Mouse (Mus musculus) forebrain, postnatal 0 days (tissue): ENCODE results near the gene Hk3. TPM values are rescaled to one million over a fixed set of nuclear protein-coding genes. Genes with fewer than 3 reads are reported as not detected.

Experiments used
- ATAC-seq: fragments of 200-750 bp; cut with Nextera tagmentation; 2 replicates; pipeline ENCODE4 v1.8.0; 2017; ENCODE audit warnings: mild to moderate bottlenecking, moderate library complexity
- DNase-seq: peaks from one replicate; pipeline ENCODE4 v3.0.0-alpha.2; 2015
- H3K27ac ChIP-seq: fragments of 300-500 bp; sonication (generic); 2 replicates; pipeline ENCODE4 v1.5.1; 2014; ENCODE audit warnings: low read depth, mild to moderate bottlenecking, antibody characterized with exemption, low read length, moderate library complexity, mixed read lengths
- H3K27me3 ChIP-seq: fragments of 300-500 bp; sonication (generic); 2 replicates; pipeline ENCODE4 v1.6.1; 2014; ENCODE audit warnings: mild to moderate bottlenecking, low read length, mixed read lengths; ENCODE audit not compliant: insufficient read depth
- H3K36me3 ChIP-seq: fragments of 300-500 bp; sonication (generic); 2 replicates; pipeline ENCODE4 v1.6.1; 2014; ENCODE audit warnings: mild to moderate bottlenecking, moderate library complexity; ENCODE audit not compliant: insufficient read depth
- H3K4me1 ChIP-seq: fragments of 300-500 bp; sonication (generic); 2 replicates; pipeline ENCODE4 v1.6.1; 2014; ENCODE audit warnings: antibody characterized with exemption; ENCODE audit not compliant: insufficient read depth
- H3K4me2 ChIP-seq: fragments of 300-500 bp; sonication (generic); 2 replicates; pipeline ENCODE4 v1.6.1; 2014; ENCODE audit warnings: low read depth, mild to moderate bottlenecking, moderate library complexity
- H3K4me3 ChIP-seq: fragments of 300-500 bp; sonication (generic); 2 replicates; pipeline ENCODE4 v1.5.1; 2014; ENCODE audit warnings: low read depth, low read length, mixed read lengths
- H3K9ac ChIP-seq: fragments of 300-500 bp; sonication (generic); 2 replicates; pipeline ENCODE4 v1.6.1; 2014; ENCODE audit warnings: mild to moderate bottlenecking
- H3K9me3 ChIP-seq: fragments of 300-500 bp; sonication (generic); 2 replicates; pipeline ENCODE4 v1.6.1; 2016; ENCODE audit warnings: low read length
- CTCF ChIP-seq: sonication (generic); IDR thresholded peaks from 2 replicates; pipeline ENCODE4 v1.5.1; 2016; ENCODE audit warnings: antibody characterized with exemption, control low read depth, low read depth
- WGBS: fragments of 180-500 bp; shearing (Covaris S2); extraction: QIAGEN DNeasy Blood & Tissue Kit; methylation state at CpG from one replicate; pipeline ENCODE4 v1.1.7; 2014; 5-methylcytosine and 5-hydroxymethylcytosine counted together
- polyA plus RNA-seq: library from polyadenylated mRNA; unstranded; fragments of >200 nt; fragmentation: Nextera tagmentation; extraction: Ambion mirVana; gene quantifications from 2 replicates; pipeline ENCODE4 v1.2.1, GENCODE M21; 2015
- total RNA-seq: library from RNA; depleted of rRNA; stranded (reverse); fragments of >200 nt; gene quantifications from 2 replicates; pipeline ENCODE4 v1.2.3, GENCODE M21; 2014; rRNA removed

Gene Hk3
- total RNA-seq = 0.76 and 1.4 TPM in 2 replicates
- polyA plus RNA-seq = 0.48 and 0.65 TPM in 2 replicates

GRCm38 (mm10) chr13:55021194-55021779 lies at the start of gene Hk3:
Hk3 (minus strand) TSS chr13:55021385.
- no peak within 1 kb of the TSS for H3K9ac ChIP-seq
- H3K4me2 ChIP-seq = no peak within 1 kb of the TSS
- ATAC-seq (no peak), DNase-seq (no peak)
- WGBS = 87% methylated on average over 13 of the region's 13 CpGs
- no peak within 1 kb of the TSS for H3K27ac ChIP-seq
- no peaks in the 10 kb centered on the region for H3K9me3 ChIP-seq
- no peak for TF ChIP-seq CTCF
- H3K4me1 ChIP-seq = no peaks in the 10 kb centered on the region
- H3K36me3 ChIP-seq = no peaks in the 10 kb centered on the region
- no peaks in the 10 kb centered on the region for H3K27me3 ChIP-seq
- H3K4me3 ChIP-seq = no peak within 1 kb of the TSS

- Histone ChIP-seq H3K27me3 (no peaks in the 10 kb centered on the region), H3K9ac (no peak overlapping the region), H3K27ac (no peak overlapping the region), H3K9me3 (no peaks in the 10 kb centered on the region), H3K4me3 (no peak overlapping the region), H3K36me3 (no peaks in the 10 kb centered on the region), H3K4me2 (no peak overlapping the region), H3K4me1 (no peaks in the 10 kb centered on the region)
- TF ChIP-seq CTCF = no peak
- DNase-seq (no peak), ATAC-seq (no peak)
- WGBS = 84% methylated on average over 7 of the region's 7 CpGs
Observed at GRCm38 (mm10) chr13:55069719-55070118, 48.5 kb upstream of the Hk3 start.

GRCm38 (mm10) chr13:55063276-55063675 lies 42.1 kb upstream of the Hk3 start:
- no peak overlapping the region for H3K9ac ChIP-seq
- ATAC-seq (no peak), DNase-seq (no peak)
- no peak overlapping the region for H3K27ac ChIP-seq
- H3K9me3 ChIP-seq = no peaks in the 10 kb centered on the region
- no peaks in the 10 kb centered on the region for H3K27me3 ChIP-seq
- no peaks in the 10 kb centered on the region for H3K36me3 ChIP-seq
- H3K4me2 ChIP-seq = no peak overlapping the region
- no peaks in the 10 kb centered on the region for H3K4me1 ChIP-seq
- no peak for TF ChIP-seq CTCF
- H3K4me3 ChIP-seq = no peak overlapping the region
- WGBS = 92% methylated on average over 2 of the region's 2 CpGs

- DNase-seq = no peak
- H3K27me3 ChIP-seq = no peaks in the 10 kb centered on the region
- no peak overlapping the region for H3K9ac ChIP-seq
- WGBS = 97% methylated on average over 2 of the region's 2 CpGs
- no peaks in the 10 kb centered on the region for H3K9me3 ChIP-seq
- no peaks in the 10 kb centered on the region for H3K36me3 ChIP-seq
- no peaks in the 10 kb centered on the region for H3K4me1 ChIP-seq
- H3K27ac ChIP-seq = no peak overlapping the region
- no peak overlapping the region for H3K4me3 ChIP-seq
- peak; percentile 58 for TF ChIP-seq CTCF
- ATAC-seq = no peak
- H3K4me2 ChIP-seq = no peak overlapping the region
Observed at GRCm38 (mm10) chr13:55058042-55058441, 36.9 kb upstream of the Hk3 start.

- no peak overlapping the region for H3K4me2 ChIP-seq
- TF ChIP-seq CTCF = no peak
- H3K9me3 ChIP-seq = no peaks in the 10 kb centered on the region
- H3K36me3 ChIP-seq = peaks cover 9% of the 10 kb centered on the region; the same call in 1 of the 2 replicates
- H3K27me3 ChIP-seq = no peaks in the 10 kb centered on the region
- ATAC-seq (no peak), DNase-seq (no peak)
- no peak overlapping the region for H3K4me3 ChIP-seq
- WGBS = 31% methylated on average over 3 of the region's 3 CpGs
- no peak overlapping the region for H3K27ac ChIP-seq
- H3K4me1 ChIP-seq = no peaks in the 10 kb centered on the region
- no peak overlapping the region for H3K9ac ChIP-seq
Observed at GRCm38 (mm10) chr13:55047706-55048105, 26.5 kb upstream of the Hk3 start.

- 100% methylated on average over 2 of the region's 2 CpGs for WGBS
Observed at GRCm38 (mm10) chr13:55040016-55040415, 18.8 kb upstream of the Hk3 start.

GRCm38 (mm10) chr13:55024215-55024614 lies 3.0 kb upstream of the Hk3 start:
- no peak for ATAC-seq

More at GRCm38 (mm10) chr13:55040016-55040415, 18.8 kb upstream of the Hk3 start:
- H3K36me3 ChIP-seq = peaks cover 9% of the 10 kb centered on the region
- no peak for TF ChIP-seq CTCF
- H3K9me3 ChIP-seq = no peaks in the 10 kb centered on the region
- H3K4me1 ChIP-seq = no peaks in the 10 kb centered on the region
- no peaks in the 10 kb centered on the region for H3K27me3 ChIP-seq
- H3K9ac ChIP-seq = no peak overlapping the region
- no peak for DNase-seq
- H3K4me2 ChIP-seq = no peak overlapping the region
- H3K4me3 ChIP-seq = no peak overlapping the region
- ATAC-seq = no peak
- H3K27ac ChIP-seq = no peak overlapping the region

More at GRCm38 (mm10) chr13:55024215-55024614, 3.0 kb upstream of the Hk3 start:
- no peak overlapping the region for H3K4me3 ChIP-seq
- WGBS = 98% methylated on average over 2 of the region's 2 CpGs
- no peaks in the 10 kb centered on the region for H3K4me1 ChIP-seq
- no peak for DNase-seq
- 0 out of 2 replicates have a peak, but pooled peaks cover 4% of the 10 kb centered on the region for H3K36me3 ChIP-seq
- H3K27me3 ChIP-seq = no peaks in the 10 kb centered on the region
- H3K4me2 ChIP-seq = no peak overlapping the region
- H3K9ac ChIP-seq = no peak overlapping the region
- no peak for TF ChIP-seq CTCF
- no peaks in the 10 kb centered on the region for H3K9me3 ChIP-seq
- H3K27ac ChIP-seq = no peak overlapping the region
